ENCODE assay signal across 18 mouse cellular contexts in genomic region chr2:145717539-145717938, GRCm38 (mm10). TPM values are rescaled to one million over a fixed set of nuclear protein-coding genes. Genes with fewer than 3 reads are reported as not detected.
DNase-seq lines count a peak whose midpoint lies in the region; ATAC-seq lines count a peak whose summit lies in the region.
"Had no signal": no experiment of that assay in that cellular context is flagged by ENCODE, and none has a peak within 500 bp of the region (broad histone marks: within the 10 kb centered on the region; RNA-seq: fewer than 3 reads in every experiment).

No protein-coding gene starts in this region.

- no peak overlapping the region for H3K9ac ChIP-seq in forebrain, embryonic 16.5 days (replicated peaks; ENCODE audit: low read depth, low read length)
- H3K9ac ChIP-seq in forebrain, embryonic 11.5 days (ENCODE audit: low read length) = no peak overlapping the region
- H3K9ac ChIP-seq: embryonic facial prominence, embryonic 12.5 days; forebrain, embryonic 13.5 days had no signal

- no peak overlapping the region for H3K4me2 ChIP-seq in forebrain, embryonic 16.5 days (ENCODE audit: low read length)
- no peak overlapping the region for H3K4me2 ChIP-seq in forebrain, embryonic 11.5 days (ENCODE audit: low read depth, low read length, severe bottlenecking)
- H3K4me2 ChIP-seq: embryonic facial prominence, embryonic 12.5 days; forebrain, embryonic 13.5 days had no signal

- no peaks in the 10 kb centered on the region for H3K36me3 ChIP-seq in forebrain, embryonic 16.5 days (ENCODE audit: control insufficient read depth, insufficient read depth)
- H3K36me3 ChIP-seq in forebrain, embryonic 11.5 days (ENCODE audit: control insufficient read depth, insufficient read depth, low read length) = no peaks in the 10 kb centered on the region
- H3K36me3 ChIP-seq: embryonic facial prominence, embryonic 10.5 days had no signal

- 88% methylated on average over 1 of the region's 1 CpGs for WGBS in forebrain, embryonic 16.5 days
- WGBS in forebrain, embryonic 11.5 days = 87% methylated on average over 1 of the region's 1 CpGs

- no peaks in the 10 kb centered on the region for H3K9me3 ChIP-seq in forebrain, embryonic 16.5 days (ENCODE audit: control insufficient read depth, low read length)
- H3K9me3 ChIP-seq in forebrain, embryonic 11.5 days (ENCODE audit: control insufficient read depth, low read length) = no peaks in the 10 kb centered on the region
- H3K9me3 ChIP-seq: embryonic facial prominence, embryonic 10.5 days; embryonic facial prominence, embryonic 12.5 days; forebrain, embryonic 13.5 days had no signal

- 0 out of 2 replicates have a peak, but pooled peaks have one; percentile 38 for ATAC-seq in forebrain, embryonic 16.5 days
- ATAC-seq in forebrain, embryonic 11.5 days (replicated peaks; ENCODE audit: low FRiP score) = no peak
- ATAC-seq: forebrain, embryonic 13.5 days had no signal

- 0 out of 2 replicates have a peak, but pooled peaks cover 3% of the 10 kb centered on the region for H3K27me3 ChIP-seq in forebrain, embryonic 16.5 days (replicated peaks; ENCODE audit: control insufficient read depth, insufficient read depth, low read length)
- no peaks in the 10 kb centered on the region for H3K27me3 ChIP-seq in forebrain, embryonic 11.5 days (ENCODE audit: control insufficient read depth, insufficient read depth, low read length)
- H3K27me3 ChIP-seq: embryonic facial prominence, embryonic 12.5 days; forebrain, embryonic 13.5 days had no signal

- DNase-seq in forebrain, embryonic 11.5 days (ENCODE audit: low spot score) = no peak
- peak; percentile 22 to 38 for DNase-seq in heart, postnatal 10 days
- no peak for DNase-seq in heart, postnatal 25 days (ENCODE audit: low spot score)
- peak; percentile 57 for DNase-seq in lung, postnatal 10 days
- no peak for DNase-seq in lung, adult 18-20 months
- DNase-seq in kidney, adult 9 months = no peak
- DNase-seq: adrenal gland, adult 2 months; adrenal gland, postnatal 10 days; adrenal gland, postnatal 25 days; cerebellum, adult 11-12 months; cerebellum, adult 2 months; cerebellum, adult 9-10 months; cerebellum, postnatal 25 days had no signal

- intact Hi-C loops in heart, postnatal 10 days (cut with DNase I) = no loop called here
- intact Hi-C loops in heart, postnatal 25 days (cut with DNase I) = no loop called here

- no peaks in the 10 kb centered on the region for H3K4me1 ChIP-seq in forebrain, embryonic 16.5 days (replicated peaks; ENCODE audit: control insufficient read depth, insufficient read depth, low read length)
- no peaks in the 10 kb centered on the region for H3K4me1 ChIP-seq in forebrain, embryonic 11.5 days (replicated peaks; ENCODE audit: control insufficient read depth, insufficient read depth, low read length)
- H3K4me1 ChIP-seq: embryonic facial prominence, embryonic 12.5 days; forebrain, embryonic 13.5 days had no signal

- no peak overlapping the region for H3K4me3 ChIP-seq in forebrain, embryonic 16.5 days (replicated peaks; ENCODE audit: low read length)
- no peak overlapping the region for H3K4me3 ChIP-seq in forebrain, embryonic 11.5 days (ENCODE audit: low read depth, low read length)
- H3K4me3 ChIP-seq: embryonic facial prominence, embryonic 10.5 days; embryonic facial prominence, embryonic 12.5 days; forebrain, embryonic 13.5 days had no signal

- H3K27ac ChIP-seq in forebrain, embryonic 16.5 days (ENCODE audit: low read length) = no peak overlapping the region
- H3K27ac ChIP-seq in forebrain, embryonic 11.5 days (ENCODE audit: low read depth, low read length) = no peak overlapping the region
- H3K27ac ChIP-seq: embryonic facial prominence, embryonic 10.5 days; embryonic facial prominence, embryonic 12.5 days; forebrain, embryonic 13.5 days had no signal

RNA-seq across cellular contexts. Expression of gene Rin2, which starts 42.5 kb away (rescaled TPM):
- 9.9 and 10.7 TPM in 2 replicates for polyA plus RNA-seq in forebrain, embryonic 16.5 days (2015; fragmentation: Nextera tagmentation; extraction: Ambion mirVana)
- 12.4 and 12.7 TPM in 2 replicates for polyA plus RNA-seq in forebrain, embryonic 11.5 days (2014; fragmentation: Nextera tagmentation; extraction: Ambion mirVana)
- total RNA-seq in heart, postnatal 10 days (2021) = 10 to 100 TPM; 18.5 to 29.1 TPM
- total RNA-seq in heart, postnatal 25 days (2021) = 10 to 100 TPM; 20.5 to 25.9 TPM
- total RNA-seq: MEL had no signal

Comparison
In these comparisons a context has a peak if more than half of its experiments do, and no peak if none do; other contexts are left out.
1. DNase-seq: peak in heart, postnatal 10 days (2 of 2) and lung, postnatal 10 days (single experiment); none in forebrain, embryonic 11.5 days (single experiment), heart, postnatal 25 days (single experiment), lung, adult 18-20 months (0 of 2) and kidney, adult 9 months (single experiment).